Comparison of ENCODE assay signal across 15 mouse cellular contexts in the genomic region with DNA sequence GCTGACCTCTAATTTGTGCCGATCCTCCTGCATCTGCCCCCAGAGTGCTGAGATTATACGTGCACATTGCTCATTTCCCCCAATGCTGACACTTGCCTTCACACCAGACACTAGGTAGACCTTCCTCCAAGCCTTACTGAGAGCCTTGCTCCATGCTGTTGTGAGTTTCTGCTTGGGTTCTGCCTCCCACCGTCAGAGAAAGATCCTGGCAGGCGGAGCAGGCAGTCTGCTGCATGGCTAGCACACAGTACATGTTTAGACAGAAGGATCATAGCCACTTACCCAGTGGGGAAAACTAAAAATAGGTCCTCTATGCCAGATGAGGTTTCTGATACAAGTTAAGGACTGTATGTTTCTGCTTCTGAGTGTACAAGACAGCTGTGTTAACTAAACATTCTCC. TPM values are rescaled to one million over a fixed set of nuclear protein-coding genes. Genes with fewer than 3 reads are reported as not detected.
DNase-seq lines count a peak whose midpoint lies in the region; ATAC-seq lines count a peak whose summit lies in the region.
"Had no signal": no experiment of that assay in that cellular context is flagged by ENCODE, and none has a peak within 500 bp of the region (broad histone marks: within the 10 kb centered on the region; RNA-seq: fewer than 3 reads in every experiment).

No protein-coding gene starts in this region.

- ATAC-seq in lung, embryonic 15.5 days (ENCODE audit: borderline replicate concordance, extremely low read depth, low FRiP score, low TSS enrichment) = peak; percentile 47; the same call in 1 of the 2 replicates
- no peak for ATAC-seq in embryonic facial prominence, embryonic 13.5 days (ENCODE audit: insufficient number of reproducible peaks, insufficient read depth, low FRiP score, low TSS enrichment, low read depth)
- ATAC-seq: CD4-positive, CD25-positive, alpha-beta regulatory T cell, adult 4 months had no signal

- H3K27ac ChIP-seq in lung, embryonic 15.5 days = no peak overlapping the region
- peak overlapping the region; percentile 22; the same call in 1 of the 2 replicates for H3K27ac ChIP-seq in embryonic facial prominence, embryonic 13.5 days
- H3K27ac ChIP-seq: forebrain, embryonic 12.5 days; limb, embryonic 13.5 days had no signal

- WGBS in lung, embryonic 15.5 days = 44% methylated on average over 4 of the region's 4 CpGs
- 54% methylated on average over 4 of the region's 4 CpGs for WGBS in embryonic facial prominence, embryonic 13.5 days

- H3K9ac ChIP-seq in lung, embryonic 15.5 days = no peak overlapping the region
- no peak overlapping the region for H3K9ac ChIP-seq in embryonic facial prominence, embryonic 13.5 days
- H3K9ac ChIP-seq: forebrain, embryonic 12.5 days; limb, embryonic 13.5 days had no signal

- H3K9me3 ChIP-seq in lung, embryonic 15.5 days = no peaks in the 10 kb centered on the region
- H3K9me3 ChIP-seq in embryonic facial prominence, embryonic 13.5 days = no peaks in the 10 kb centered on the region
- H3K9me3 ChIP-seq: forebrain, embryonic 12.5 days; limb, embryonic 13.5 days had no signal

- H3K4me1 ChIP-seq in lung, embryonic 15.5 days = no peaks in the 10 kb centered on the region
- H3K4me1 ChIP-seq in embryonic facial prominence, embryonic 13.5 days = peaks cover 14% of the 10 kb centered on the region
- H3K4me1 ChIP-seq: forebrain, embryonic 12.5 days; limb, embryonic 13.5 days had no signal

- no peaks in the 10 kb centered on the region for H3K36me3 ChIP-seq in lung, embryonic 15.5 days
- no peaks in the 10 kb centered on the region for H3K36me3 ChIP-seq in embryonic facial prominence, embryonic 13.5 days
- H3K36me3 ChIP-seq: forebrain, embryonic 12.5 days; limb, embryonic 13.5 days had no signal

- peak; percentile 52 for DNase-seq in heart, adult 11 months
- no peak for DNase-seq in heart, postnatal 4 days
- DNase-seq in lung, postnatal 36 days = no peak
- DNase-seq in cerebellum, adult 9-10 months = peak; percentile 67
- no peak for DNase-seq in heart, adult 9 months (ENCODE audit: low spot score in 2 of 2)
- DNase-seq: kidney, adult 18-20 months; kidney, postnatal 4 days; thymus, adult 2 months had no signal

- H3K27me3 ChIP-seq in lung, embryonic 15.5 days = no peaks in the 10 kb centered on the region
- H3K27me3 ChIP-seq in embryonic facial prominence, embryonic 13.5 days = no peaks in the 10 kb centered on the region
- H3K27me3 ChIP-seq: forebrain, embryonic 12.5 days; limb, embryonic 13.5 days had no signal

- H3K4me3 ChIP-seq in lung, embryonic 15.5 days = no peak overlapping the region
- H3K4me3 ChIP-seq in embryonic facial prominence, embryonic 13.5 days = no peak overlapping the region
- H3K4me3 ChIP-seq: forebrain, embryonic 12.5 days; limb, embryonic 13.5 days had no signal

- no peak overlapping the region for H3K4me2 ChIP-seq in lung, embryonic 15.5 days
- H3K4me2 ChIP-seq in embryonic facial prominence, embryonic 13.5 days = no peak overlapping the region
- H3K4me2 ChIP-seq: forebrain, embryonic 12.5 days; limb, embryonic 13.5 days had no signal

RNA-seq across cellular contexts. Expression of a gene that starts 10.4 kb away (rescaled TPM):
- 1 to 10 TPM; 2.6 to 2.7 TPM for total RNA-seq in heart, postnatal 4 days (2021)
- 0.62 and 0.93 TPM in 2 replicates for polyA plus RNA-seq in lung, embryonic 15.5 days (2015; fragmentation: Nextera tagmentation; extraction: Ambion mirVana)
- 2.5 and 3.1 TPM in 2 replicates for polyA plus RNA-seq in embryonic facial prominence, embryonic 13.5 days (2015; fragmentation: Nextera tagmentation; extraction: Ambion mirVana)
- total RNA-seq: granulocyte monocyte progenitor cell, adult 5-6 weeks; hematopoietic stem cell, adult 5-6 weeks had no signal

RNA-seq across cellular contexts. Expression of a gene that starts 50.9 kb away (rescaled TPM):
- total RNA-seq in heart, postnatal 4 days (2021) = 1 to 10 TPM; 8.4 to 9.3 TPM
- polyA plus RNA-seq in lung, embryonic 15.5 days (2015; fragmentation: Nextera tagmentation; extraction: Ambion mirVana) = 18.6 and 20.3 TPM in 2 replicates
- 20.4 and 22.0 TPM in 2 replicates for polyA plus RNA-seq in embryonic facial prominence, embryonic 13.5 days (2015; fragmentation: Nextera tagmentation; extraction: Ambion mirVana)

Comparison
In these comparisons a context has a peak if more than half of its experiments do, and no peak if none do; other contexts are left out.
1. DNase-seq: peak in heart, adult 11 months (single experiment) and cerebellum, adult 9-10 months (single experiment); none in heart, postnatal 4 days (single experiment), lung, postnatal 36 days (single experiment) and heart, adult 9 months (0 of 2).